Mouse (Mus musculus) splenic B cell, adult 2 months (primary cell): ENCODE measurements around the gene Tns3.
A peak's percentile ranks its signal among the peaks of the same experiment; 100 is the strongest.

Experiments used
- DNase-seq: peaks from one replicate; pipeline ENCODE4 v3.0.0-alpha.2; 2011; ENCODE audit warnings: low read depth, low spot score
- H3K27me3 ChIP-seq: 2 replicates; pipeline ENCODE4 v1.6.1; 2012; ENCODE audit warnings: mild to moderate bottlenecking, low read length, moderate library complexity, mixed read lengths; ENCODE audit not compliant: control insufficient read depth, poor library complexity, insufficient read depth, severe bottlenecking
- H3K36me3 ChIP-seq: 2 replicates; pipeline ENCODE4 v1.6.1; 2012; ENCODE audit warnings: mild to moderate bottlenecking, low read length, moderate library complexity, mixed read lengths; ENCODE audit not compliant: control insufficient read depth, poor library complexity, insufficient read depth, severe bottlenecking

Tns3 gene

GRCm38 (mm10) chr11:8644272-8644671 lies 20.1 kb downstream of the Tns3 start:
- DNase-seq, result no peak
- no peaks in the 10 kb centered on the region for H3K27me3 ChIP-seq
- no peaks in the 10 kb centered on the region for H3K36me3 ChIP-seq

GRCm38 (mm10) chr11:8641634-8642277 lies 22.6 kb downstream of the Tns3 start:
- Histone ChIP-seq H3K27me3 (no peaks in the 10 kb centered on the region), H3K36me3 (no peaks in the 10 kb centered on the region)
- no peak for DNase-seq

GRCm38 (mm10) chr11:8639726-8640125 lies 24.6 kb downstream of the Tns3 start:
- H3K27me3 ChIP-seq, result no peaks in the 10 kb centered on the region
- no peaks in the 10 kb centered on the region for H3K36me3 ChIP-seq
- DNase-seq, result no peak

- DNase-seq, result no peak
- Histone ChIP-seq H3K27me3 (no peaks in the 10 kb centered on the region), H3K36me3 (no peaks in the 10 kb centered on the region)
Observed at GRCm38 (mm10) chr11:8639007-8639718, 25.2 kb downstream of the Tns3 start.

GRCm38 (mm10) chr11:8637469-8638447 lies 26.6 kb downstream of the Tns3 start:
- H3K36me3 ChIP-seq, result no peaks in the 10 kb centered on the region
- no peak for DNase-seq
- H3K27me3 ChIP-seq, result no peaks in the 10 kb centered on the region

GRCm38 (mm10) chr11:8636680-8637079 lies 27.7 kb downstream of the Tns3 start:
- DNase-seq, result no peak
- Histone ChIP-seq H3K27me3 (no peaks in the 10 kb centered on the region), H3K36me3 (no peaks in the 10 kb centered on the region)

GRCm38 (mm10) chr11:8635778-8636177 lies 28.6 kb downstream of the Tns3 start:
- Histone ChIP-seq H3K36me3 (no peaks in the 10 kb centered on the region), H3K27me3 (no peaks in the 10 kb centered on the region)
- DNase-seq, result no peak

- no peaks in the 10 kb centered on the region for H3K27me3 ChIP-seq
- no peak for DNase-seq
- H3K36me3 ChIP-seq, result no peaks in the 10 kb centered on the region
Observed at GRCm38 (mm10) chr11:8634728-8635410, 29.5 kb downstream of the Tns3 start.

GRCm38 (mm10) chr11:8632163-8632562 lies 32.2 kb downstream of the Tns3 start:
- H3K36me3 ChIP-seq, result no peaks in the 10 kb centered on the region
- H3K27me3 ChIP-seq, result no peaks in the 10 kb centered on the region
- DNase-seq, result no peak

- Histone ChIP-seq H3K27me3 (no peaks in the 10 kb centered on the region), H3K36me3 (no peaks in the 10 kb centered on the region)
- no peak for DNase-seq
Observed at GRCm38 (mm10) chr11:8629862-8630390, 34.4 kb downstream of the Tns3 start.

GRCm38 (mm10) chr11:8629326-8629725 lies 35.0 kb downstream of the Tns3 start:
- Histone ChIP-seq H3K36me3 (no peaks in the 10 kb centered on the region), H3K27me3 (no peaks in the 10 kb centered on the region)
- DNase-seq, result no peak

GRCm38 (mm10) chr11:8628846-8629253 lies 35.5 kb downstream of the Tns3 start:
- H3K36me3 ChIP-seq, result no peaks in the 10 kb centered on the region
- peak; percentile 69 for DNase-seq
- no peaks in the 10 kb centered on the region for H3K27me3 ChIP-seq

- Histone ChIP-seq H3K36me3 (no peaks in the 10 kb centered on the region), H3K27me3 (0 out of 2 replicates have a peak, but pooled peaks cover 2% of the 10 kb centered on the region)
- no peak for DNase-seq
Observed at GRCm38 (mm10) chr11:8627156-8627555, 37.2 kb downstream of the Tns3 start.

- DNase-seq, result no peak
- Histone ChIP-seq H3K27me3 (0 out of 2 replicates have a peak, but pooled peaks cover 2% of the 10 kb centered on the region), H3K36me3 (no peaks in the 10 kb centered on the region)
Observed at GRCm38 (mm10) chr11:8626715-8627114, 37.6 kb downstream of the Tns3 start.
